Mouse (Mus musculus): Measurements from ENCODE around the gene Slc38a7. TPM values are rescaled to one million over a fixed set of nuclear protein-coding genes. Genes with fewer than 3 reads are reported as not detected.
"Not testable (repeated sequence)": the region's sequence is repeated elsewhere in the genome, so short reads cannot be mapped to it uniquely, and the experiment has no call there.

Gene Slc38a7
- total RNA-seq (2022) = 1 to 10 TPM; 5.2 to 6.8 (median 5.6) TPM

DNA sequence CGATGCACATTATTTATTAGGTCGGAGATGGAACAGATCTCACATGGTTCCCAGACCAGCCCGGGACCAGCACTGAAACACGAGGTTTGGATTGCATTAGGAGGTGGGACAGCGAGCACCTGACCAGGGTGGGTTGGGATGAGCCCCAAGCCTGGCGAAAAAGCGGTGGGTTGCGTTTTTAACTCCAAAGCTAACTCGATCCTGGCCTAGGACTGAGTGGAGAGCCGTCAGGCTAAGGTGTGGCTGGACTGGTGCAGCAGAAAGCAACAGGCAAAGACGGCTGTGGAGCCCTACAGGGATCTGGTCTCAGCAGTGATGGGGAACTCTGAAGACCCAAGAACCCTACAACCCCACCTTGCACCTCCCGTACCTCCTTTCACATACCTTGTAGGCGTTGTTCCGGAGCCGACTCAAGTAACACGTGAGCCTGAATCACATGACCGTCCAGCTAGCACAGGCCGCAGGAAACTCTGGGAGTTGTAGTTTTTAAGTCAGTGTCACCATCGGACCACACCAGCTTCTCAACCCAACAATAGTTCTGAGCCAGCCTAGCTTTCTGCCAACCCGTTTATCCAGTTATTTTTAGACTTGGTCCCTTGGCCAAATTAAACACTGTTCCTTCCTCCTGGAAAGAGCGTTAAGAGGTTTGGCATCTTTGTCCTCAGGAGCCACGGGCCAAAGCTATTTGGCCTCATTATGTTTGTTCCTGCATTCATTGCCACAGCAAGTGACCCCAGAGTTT lies at the start of gene Slc38a7:
Gene Slc38a7 (minus strand): TSS at position 438 of the 742 bp plus-strand sequence.
- peak; percentile 48 to 61 for DNase-seq (ENCODE audit: low spot score in 2 of 2)

DNA sequence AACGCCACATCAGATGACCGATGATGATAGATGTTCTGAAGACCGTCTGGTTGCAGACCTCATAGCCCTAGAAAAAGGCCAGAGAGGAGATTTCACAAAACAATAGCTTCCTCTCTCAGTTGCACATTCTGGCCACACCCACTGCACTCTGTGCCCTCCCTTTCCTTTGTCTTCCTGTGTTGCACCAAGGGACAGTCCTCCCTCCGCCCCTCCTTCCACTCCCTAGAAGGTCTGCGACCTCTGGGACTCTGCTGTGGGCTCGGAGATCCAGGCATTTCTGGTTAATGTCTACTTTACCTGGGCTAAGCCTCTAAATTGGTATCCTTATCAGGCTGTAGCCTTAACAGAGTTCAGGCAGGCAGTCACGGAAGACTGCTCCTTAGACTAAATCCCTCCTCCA lies 48.5 kb upstream of the Slc38a7 start:
- DNase-seq (ENCODE audit: low spot score in 2 of 2) = no peak

DNA sequence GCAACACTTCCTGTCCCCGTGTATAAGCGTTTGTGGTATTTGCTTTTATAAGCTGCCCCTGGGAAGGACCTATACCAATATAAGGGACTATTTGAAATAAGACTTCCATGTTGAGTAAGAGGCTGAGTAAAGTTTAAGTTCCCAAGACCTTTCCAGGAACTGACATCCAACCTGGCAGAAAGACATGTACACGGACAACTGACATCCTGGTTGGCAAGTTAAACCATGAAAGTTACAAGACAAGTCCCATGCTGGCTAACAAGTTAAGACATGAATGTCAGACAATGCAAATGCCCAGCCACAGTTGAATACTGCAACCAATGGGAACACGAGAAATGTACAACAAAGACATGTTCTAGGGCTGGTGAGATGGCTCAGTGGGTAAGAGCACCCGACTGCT lies 40.4 kb upstream of the Slc38a7 start:
- DNase-seq (ENCODE audit: low spot score in 2 of 2) = no peak

DNA sequence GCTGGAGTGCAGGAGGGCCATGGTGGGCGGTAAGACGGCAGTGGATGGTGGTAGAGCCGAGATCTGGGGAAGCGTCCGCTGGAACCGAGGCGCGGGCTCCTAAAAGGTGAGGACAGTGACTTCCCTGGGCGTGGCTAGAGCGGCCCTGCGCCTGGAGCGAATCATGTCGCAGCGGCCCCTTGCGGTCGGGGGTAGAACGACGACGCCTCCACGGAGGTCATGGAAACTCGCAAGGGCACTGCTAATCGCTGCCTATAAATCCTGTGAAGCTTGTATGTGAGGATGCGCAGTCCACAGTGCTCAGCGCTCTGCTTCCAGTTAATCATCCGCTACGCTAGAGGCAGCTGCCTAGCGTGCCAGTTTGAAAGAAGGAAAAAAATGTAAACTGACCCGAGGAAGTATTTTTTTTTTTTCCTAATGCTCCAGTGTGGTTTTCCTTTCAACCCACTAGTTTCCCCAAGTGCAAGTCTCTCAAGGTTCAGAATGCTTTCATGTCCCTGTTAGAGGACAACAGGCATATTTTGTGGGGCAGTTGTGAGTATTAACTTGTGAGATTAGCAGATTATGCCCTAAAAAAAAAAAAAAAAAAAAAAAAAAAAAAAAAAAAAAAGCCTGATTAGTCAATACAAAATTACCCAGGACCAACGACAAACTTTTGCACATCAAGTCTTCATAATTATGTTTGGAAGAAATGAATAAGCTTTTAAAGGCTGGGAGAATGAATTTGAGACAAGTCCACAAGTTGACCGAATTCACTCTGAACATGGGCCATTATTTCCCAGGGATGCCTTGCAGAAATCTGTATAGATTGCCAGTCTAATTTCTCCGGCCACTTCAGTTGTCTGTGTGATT lies 35.2 kb upstream of the Slc38a7 start, which contains the start of gene Got2:
Gene Got2 (minus strand): TSS at position 263 of the 852 bp plus-strand sequence.
- DNase-seq (ENCODE audit: low spot score in 2 of 2) = peak; percentile 75 to 84

- DNase-seq (ENCODE audit: low spot score in 2 of 2) = peak; percentile 73 to 85
Observed at GRCm38 (mm10) chr8:95887578-95888284, 34.4 kb upstream of the Slc38a7 start.

DNA sequence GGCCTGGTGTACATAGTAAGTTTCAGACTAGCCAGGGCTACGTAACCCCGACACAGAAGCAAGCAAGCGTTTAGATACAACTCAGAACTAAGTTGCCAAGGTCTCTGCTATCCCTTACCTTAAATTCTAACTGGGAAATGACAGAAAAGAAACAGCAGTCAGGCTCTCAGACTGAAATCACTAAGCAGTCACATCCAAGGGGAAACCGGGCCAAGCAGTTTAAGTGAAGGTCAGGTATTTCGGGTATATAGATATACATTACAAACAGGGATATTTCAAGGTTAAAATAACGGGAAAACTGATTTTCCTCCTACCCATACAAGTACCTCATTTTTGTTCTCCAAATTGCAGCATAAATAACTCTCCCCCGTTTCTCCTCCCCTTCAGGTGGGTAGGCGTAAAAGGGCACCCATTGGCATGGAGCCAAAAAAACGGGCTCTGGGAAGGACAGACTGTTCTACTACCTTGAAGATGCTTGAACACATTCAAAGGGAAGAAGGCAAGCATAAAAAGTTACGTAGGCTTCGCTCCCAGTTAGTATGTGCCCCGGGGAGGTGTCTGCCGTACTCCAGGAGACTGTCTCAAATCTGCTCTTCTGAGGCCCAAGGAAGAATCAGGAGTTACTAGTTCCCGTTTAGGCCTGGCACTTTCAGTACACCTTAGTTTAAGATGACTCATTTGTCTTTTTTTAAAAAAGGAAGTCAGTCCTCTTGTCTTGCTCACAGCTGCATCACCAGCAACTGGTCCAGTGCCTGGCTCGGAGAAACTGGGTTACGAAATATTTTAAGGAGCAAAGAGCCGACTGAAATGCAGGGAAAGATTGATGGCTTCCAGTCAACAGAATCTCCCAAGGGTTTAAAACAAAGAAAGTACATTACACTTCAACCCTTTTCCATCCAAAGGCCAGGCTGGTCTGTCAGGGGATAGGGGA lies 33.6 kb upstream of the Slc38a7 start:
- DNase-seq (ENCODE audit: low spot score in 2 of 2) = peak; percentile 38 to 40

GRCm38 (mm10) chr8:95885966-95886365 lies 32.6 kb upstream of the Slc38a7 start:
- no peak for DNase-seq (ENCODE audit: low spot score in 2 of 2)

DNA sequence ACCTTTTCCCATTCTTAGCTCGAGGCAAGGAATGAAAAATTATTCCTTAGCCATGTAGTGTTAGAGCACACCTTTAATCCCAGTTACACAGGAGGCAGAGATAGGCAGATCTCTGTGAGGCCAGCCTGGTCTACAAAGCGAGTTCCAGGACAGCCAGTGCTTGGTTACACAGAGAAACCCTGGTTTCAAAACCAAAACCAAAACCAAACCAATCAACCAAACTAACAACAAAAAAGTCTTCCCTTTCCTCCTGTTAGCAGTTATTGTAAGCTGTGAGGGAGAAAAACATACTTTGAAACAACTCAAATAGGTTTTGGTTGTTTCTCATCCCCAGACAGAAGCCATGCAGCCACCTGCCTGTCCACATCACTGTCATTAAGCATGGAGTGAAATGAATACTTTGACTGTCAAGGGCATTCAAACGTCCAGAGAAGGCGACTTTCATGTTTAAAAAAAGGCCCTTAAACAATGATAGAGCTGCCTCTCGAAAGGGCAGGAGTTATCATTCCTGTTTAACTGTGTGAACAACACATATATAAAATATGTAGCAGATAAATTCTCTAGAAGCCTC lies 32.0 kb upstream of the Slc38a7 start:
- DNase-seq (ENCODE audit: low spot score in 2 of 2) = no peak

GRCm38 (mm10) chr8:95884491-95884890 lies 31.2 kb upstream of the Slc38a7 start:
- DNase-seq (ENCODE audit: low spot score in 2 of 2) = no peak

- DNase-seq (ENCODE audit: low spot score in 2 of 2) = no peak
Observed at GRCm38 (mm10) chr8:95882191-95882590, 28.9 kb upstream of the Slc38a7 start.

DNA sequence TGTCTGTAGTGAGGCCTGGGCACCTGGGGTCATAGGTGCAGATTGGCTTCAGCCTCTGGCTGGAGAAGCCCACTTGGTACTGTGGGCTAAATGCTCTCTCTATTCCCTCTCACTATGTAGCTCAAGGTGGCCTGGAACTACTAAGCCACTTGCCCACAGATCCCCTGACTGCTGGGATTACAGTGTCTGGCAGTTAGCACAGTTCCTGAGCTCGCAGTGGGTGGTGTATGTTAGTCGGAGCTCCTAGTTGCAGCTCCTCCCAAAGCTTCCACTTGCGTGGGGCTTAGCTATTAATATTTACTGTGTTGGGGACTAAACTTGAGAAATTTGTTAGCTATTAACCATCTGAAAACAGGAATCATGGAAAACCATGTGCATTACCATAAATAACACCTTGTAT lies 28.2 kb upstream of the Slc38a7 start:
- DNase-seq (ENCODE audit: low spot score in 2 of 2) = no peak

DNA sequence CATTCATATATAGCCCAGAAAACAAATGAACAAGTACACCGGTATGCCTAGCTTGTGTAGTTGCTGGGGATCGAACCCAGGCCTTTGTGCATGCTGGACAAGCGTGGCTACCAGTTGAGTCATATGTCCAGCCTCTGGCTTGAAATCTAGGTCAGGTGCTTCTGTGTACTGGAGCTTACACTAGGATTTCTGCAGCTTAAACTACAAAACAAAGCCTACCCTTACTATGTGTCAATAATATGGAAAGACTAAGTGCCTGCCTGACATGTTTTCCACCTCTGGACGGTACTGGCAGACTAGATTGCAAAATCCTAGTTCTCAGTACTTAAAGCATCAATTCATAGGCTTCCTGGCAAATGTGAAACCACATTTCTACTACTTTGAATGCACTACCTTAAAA lies 26.5 kb upstream of the Slc38a7 start:
- no peak for DNase-seq (ENCODE audit: low spot score in 2 of 2)

GRCm38 (mm10) chr8:95878176-95878962 lies 25.0 kb upstream of the Slc38a7 start:
- no peak for DNase-seq (ENCODE audit: low spot score in 2 of 2)

DNA sequence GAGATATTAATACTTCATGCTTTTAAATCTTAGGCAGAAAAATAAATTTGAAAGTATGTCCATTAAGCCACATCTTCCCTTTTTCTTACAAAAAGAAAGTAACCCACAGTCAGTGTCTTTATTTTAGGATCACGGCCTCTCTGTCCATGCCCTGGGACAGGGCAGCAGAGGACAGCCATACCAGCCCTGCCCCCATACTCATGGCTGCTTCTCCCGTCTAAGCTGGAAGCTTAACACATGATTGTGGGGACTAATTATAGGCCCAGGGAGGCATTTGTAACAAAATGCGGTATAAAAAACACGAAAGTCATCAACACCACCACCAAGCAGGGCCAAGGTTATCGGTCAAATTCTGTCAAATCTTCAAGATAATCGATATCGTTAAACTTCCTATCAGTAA lies 21.9 kb upstream of the Slc38a7 start:
- no peak for DNase-seq (ENCODE audit: low spot score in 2 of 2)

DNA sequence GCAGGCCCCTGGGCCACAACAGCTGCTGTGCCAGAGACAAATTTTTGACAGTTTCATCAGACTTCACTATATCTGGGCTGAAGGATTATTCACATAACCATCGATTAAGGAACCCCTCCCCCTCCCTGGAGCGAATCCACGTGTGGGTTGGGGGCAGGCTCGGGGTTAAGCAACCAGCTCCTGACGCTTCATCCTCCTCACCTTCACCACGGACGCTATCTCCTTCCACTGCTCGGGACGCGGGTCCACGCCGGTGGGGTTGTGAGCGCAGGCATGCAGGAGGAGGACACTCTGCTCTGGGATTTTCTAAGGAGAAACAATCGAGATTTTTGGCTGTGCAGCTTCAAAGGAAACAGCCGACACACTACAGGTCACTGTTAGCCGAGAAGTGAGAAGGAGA lies 18.4 kb upstream of the Slc38a7 start:
- no peak for DNase-seq (ENCODE audit: low spot score in 2 of 2)

- DNase-seq (ENCODE audit: low spot score in 2 of 2) = not testable (repeated sequence)
Observed at GRCm38 (mm10) chr8:95864851-95865250, 11.5 kb upstream of the Slc38a7 start.

- not testable (repeated sequence) for DNase-seq (ENCODE audit: low spot score in 2 of 2)
Observed at GRCm38 (mm10) chr8:95863761-95864440, 10.6 kb upstream of the Slc38a7 start.

DNA sequence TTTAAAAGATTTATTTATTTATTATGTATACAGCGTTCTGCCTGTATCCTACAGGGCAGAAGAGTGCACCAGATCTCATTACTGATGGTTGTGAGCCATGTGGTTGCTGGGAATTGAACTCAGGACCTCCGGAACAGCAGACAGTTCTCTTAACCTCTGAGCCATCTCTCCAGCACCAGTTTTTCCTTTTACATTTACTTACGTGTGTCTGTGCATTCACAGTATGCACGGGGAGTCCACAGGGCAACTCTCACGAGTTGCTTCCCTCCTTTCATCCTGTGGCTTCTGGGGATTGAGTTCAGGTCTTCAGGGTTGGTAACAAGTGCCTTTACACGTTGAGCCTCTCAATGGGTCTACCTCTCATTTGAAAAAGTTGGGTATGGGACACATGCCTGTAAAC lies 835 bp upstream of the Slc38a7 start:
- no peak for DNase-seq (ENCODE audit: low spot score in 2 of 2)

DNA sequence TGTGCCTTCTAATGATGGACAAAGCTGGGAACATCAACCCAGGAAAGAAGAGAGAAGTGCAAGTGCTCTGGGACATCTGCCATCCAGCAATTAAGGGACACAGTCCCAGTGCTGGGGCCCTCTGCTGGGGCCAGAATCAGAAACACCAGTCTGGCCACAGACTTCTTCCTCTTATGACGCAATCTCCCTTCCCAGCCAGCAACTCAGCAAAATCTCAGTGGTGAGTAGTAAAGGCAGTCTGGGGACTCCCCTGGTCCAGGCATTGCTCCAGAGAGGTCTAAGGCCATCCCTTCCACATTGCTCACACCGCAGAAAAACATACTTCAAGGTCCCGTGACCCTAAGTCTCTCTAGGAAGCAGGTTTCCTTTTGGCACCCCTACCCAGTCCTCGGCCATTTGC lies 1.0 kb downstream of the Slc38a7 start:
- DNase-seq (ENCODE audit: low spot score in 2 of 2) = peak in 1 of 2 experiments; percentile 9

All from gastrocnemius, adult 8-10 months (tissue).